Mouse (Mus musculus) central nervous system, embryonic 18 days (tissue): Measurements from ENCODE around the gene Bub1. TPM values are rescaled to one million over a fixed set of nuclear protein-coding genes. Genes with fewer than 3 reads are reported as not detected.

Experiments
- polyA plus RNA-seq: library from polyadenylated mRNA; depleted of rRNA; stranded (reverse); fragments of >200 nt; gene quantifications from 2 replicates; pipeline ENCODE4 v1.2.3, GENCODE M21; 2012; rRNA removed

Bub1 gene
- 4.5 and 6.2 TPM in 2 replicates for polyA plus RNA-seq

DNA sequence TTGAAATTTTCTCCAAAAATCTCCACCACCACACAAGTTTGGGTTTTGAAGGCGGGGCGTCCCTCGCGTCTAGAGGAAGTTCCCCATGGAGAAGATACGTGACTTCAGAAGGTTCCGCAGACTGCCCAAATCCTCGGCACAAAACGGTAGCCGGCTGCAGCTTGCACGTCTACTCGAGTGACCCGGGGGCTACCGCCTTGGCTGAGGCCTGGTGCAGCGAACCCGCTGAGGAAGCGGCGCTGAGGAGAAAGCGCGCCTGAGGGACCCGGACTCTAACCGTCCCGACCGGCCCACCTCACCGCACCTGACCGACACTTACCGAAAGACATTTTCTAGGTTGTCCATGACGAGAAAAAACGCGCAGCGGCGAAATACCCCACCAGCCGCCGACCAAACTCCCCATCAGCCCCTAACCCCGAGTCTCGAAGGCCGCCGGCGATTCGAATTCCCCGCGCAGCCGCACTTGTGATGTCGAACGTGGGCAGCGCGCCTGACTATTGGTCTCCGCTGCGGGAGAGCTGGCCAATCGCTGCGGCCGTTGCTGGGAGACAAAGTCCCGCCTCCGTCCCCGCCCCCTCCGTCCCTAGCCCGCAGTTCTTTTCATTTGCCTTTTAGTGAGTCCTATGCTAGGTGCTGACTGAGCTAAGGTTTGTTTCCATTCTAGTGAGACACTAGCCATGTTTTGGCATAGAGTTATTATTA lies at the start of gene Bub1:
TSS of gene Bub1 (minus strand) at position 465 of the 702 bp plus-strand sequence.

DNA sequence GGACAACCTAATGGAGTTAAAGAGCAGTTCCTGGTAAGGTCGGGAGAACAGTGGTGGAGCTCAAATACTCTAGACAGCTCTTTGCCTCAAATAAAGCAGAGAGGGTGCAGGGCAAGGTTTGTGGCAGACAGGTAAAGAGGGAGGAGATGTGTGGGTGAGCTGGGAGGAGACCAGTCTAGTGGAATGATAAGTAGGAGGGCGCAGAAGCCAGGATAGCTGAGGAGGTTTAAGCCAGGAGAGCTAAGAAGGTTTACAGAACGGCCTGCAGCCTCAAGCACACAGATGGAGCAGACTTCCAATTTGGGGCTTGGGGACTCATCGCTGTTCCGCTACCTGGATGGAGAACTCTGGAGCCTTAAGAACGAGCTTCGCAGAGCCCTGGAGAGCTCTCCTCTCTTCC lies 6.9 kb upstream of the Bub1 start, which contains the start of gene Acoxl:
TSS of gene Acoxl (plus strand) at position 301 of the 400 bp plus-strand sequence.

DNA sequence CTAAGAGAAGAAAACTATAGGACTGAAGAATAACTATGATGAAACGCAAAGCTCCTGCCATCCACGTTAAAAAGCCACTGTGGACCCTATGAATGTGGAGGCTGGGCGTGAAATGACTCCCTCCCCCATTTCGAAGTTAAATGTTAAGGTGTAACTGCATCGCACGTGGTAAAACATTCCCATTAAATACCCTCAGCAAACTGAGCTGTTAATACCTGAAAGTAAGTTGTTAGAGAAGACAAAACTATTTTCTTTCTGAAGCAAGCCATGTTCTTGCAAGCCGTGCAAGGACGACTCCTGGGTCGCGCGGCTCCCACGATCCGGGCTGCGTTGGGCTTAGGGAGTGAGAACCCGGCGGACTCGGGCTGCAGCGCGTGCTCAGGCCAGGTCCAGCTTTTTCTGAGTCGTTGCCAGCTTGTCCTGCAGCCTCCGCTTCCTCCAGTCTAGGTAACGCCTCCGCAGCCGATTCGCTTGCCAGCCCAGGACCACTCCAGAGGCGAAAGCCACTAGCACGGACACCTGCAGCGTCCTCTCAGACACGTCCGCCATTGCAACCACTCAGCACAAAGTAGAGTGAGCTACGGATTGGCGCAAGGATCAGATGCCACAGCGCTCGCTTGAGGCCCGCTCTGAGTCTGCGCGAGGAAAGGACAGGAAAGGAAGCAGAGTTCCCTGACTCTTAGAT lies 39.6 kb downstream of the Bub1 start, which contains the start of gene Mtln:
TSS of gene Mtln (minus strand) at position 570 of the 685 bp plus-strand sequence.

DNA sequence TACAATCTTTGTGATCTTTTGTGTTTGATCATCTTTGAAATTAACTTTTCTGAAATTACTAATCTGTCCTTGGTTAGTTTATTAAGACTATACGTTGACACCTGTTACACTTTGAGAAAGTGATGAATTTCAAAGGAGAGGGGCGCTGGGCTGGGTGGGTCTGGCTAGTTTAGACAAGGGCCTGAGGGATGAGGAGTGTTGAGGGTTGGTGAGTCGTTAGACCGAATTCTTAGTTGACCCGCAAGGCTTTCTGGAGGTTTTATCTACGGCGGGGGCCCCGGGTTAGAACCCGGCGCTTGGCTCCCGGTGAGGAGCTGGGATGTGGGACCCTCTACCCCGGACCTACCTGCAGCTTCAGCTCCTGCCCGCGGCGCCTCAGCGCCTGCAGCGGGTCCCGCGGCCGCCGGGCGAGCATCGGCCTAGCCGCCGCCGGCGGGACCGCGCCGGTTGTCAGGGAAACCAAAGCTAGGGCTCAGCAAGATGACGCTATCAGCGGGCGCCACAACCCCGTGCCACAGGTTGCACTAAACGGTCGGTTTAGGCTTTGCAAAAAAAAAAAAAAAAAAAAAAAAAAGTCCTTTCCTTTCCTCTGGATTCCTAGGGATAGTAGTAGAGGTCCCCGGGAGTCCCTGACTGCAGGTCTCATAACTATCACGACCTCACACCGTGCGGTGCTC lies 43.1 kb downstream of the Bub1 start, which contains the start of gene Nphp1:
TSS of gene Nphp1 (minus strand) at position 458 of the 677 bp plus-strand sequence.

Other genes with a start within 250 kb of the Bub1 start
- gene Zfp661, start 244.8 kb downstream of the Bub1 start, polyA plus RNA-seq: 9.5 and 10.1 TPM in 2 replicates
- 157 and 158 TPM in 2 replicates for gene Mrps5, start 244.6 kb downstream of the Bub1 start, polyA plus RNA-seq
- 2.3 and 9.8 TPM in 2 replicates for gene Mal, start 175.2 kb downstream of the Bub1 start, polyA plus RNA-seq
- gene Mall, start 101.9 kb downstream of the Bub1 start, polyA plus RNA-seq: 1.2 TPM in 2 replicates
- gene Nphp1, start 43.0 kb downstream of the Bub1 start, polyA plus RNA-seq: 16.1 and 19.4 TPM in 2 replicates
- 71.0 and 72.7 TPM in 2 replicates for gene Mtln, start 39.4 kb downstream of the Bub1 start, polyA plus RNA-seq
- not detected in 2 replicates for gene Acoxl, start 7.0 kb upstream of the Bub1 start, polyA plus RNA-seq